Mouse (Mus musculus) kidney, embryonic 14.5 days (tissue): ENCODE data around the gene Tipin. TPM values are rescaled to one million over a fixed set of nuclear protein-coding genes. Genes with fewer than 3 reads are reported as not detected.

Experiments
- ATAC-seq: fragments of 200-750 bp; cut with Nextera tagmentation; 2 replicates; pipeline ENCODE4 v1.8.0; 2017; ENCODE audit warnings: moderate number of reproducible peaks, mild to moderate bottlenecking, moderate TSS enrichment, moderate library complexity; ENCODE audit not compliant: low FRiP score, low TSS enrichment
- H3K27ac ChIP-seq: fragments of 300-500 bp; sonication (generic); 2 replicates; pipeline ENCODE4 v1.5.1; 2014; ENCODE audit warnings: low read depth, mild to moderate bottlenecking, low read length, moderate library complexity, mixed read lengths
- H3K27me3 ChIP-seq: fragments of 300-500 bp; sonication (generic); 2 replicates; pipeline ENCODE4 v1.6.1; 2014; ENCODE audit warnings: mild to moderate bottlenecking, low read length; ENCODE audit not compliant: control insufficient read depth, insufficient read depth
- H3K36me3 ChIP-seq: fragments of 300-500 bp; sonication (generic); 2 replicates; pipeline ENCODE4 v1.6.1; 2014; ENCODE audit warnings: low read length, mixed read lengths; ENCODE audit not compliant: control insufficient read depth, insufficient read depth
- H3K4me1 ChIP-seq: fragments of 300-500 bp; sonication (generic); 2 replicates; pipeline ENCODE4 v1.6.1; 2014; ENCODE audit warnings: low read length, mixed read lengths; ENCODE audit not compliant: control insufficient read depth, insufficient read depth
- H3K4me2 ChIP-seq: fragments of 300-500 bp; sonication (generic); replicated peaks from 2 replicates; pipeline ENCODE4 v1.6.1; 2014; ENCODE audit warnings: low read depth, mild to moderate bottlenecking, low read length
- H3K4me3 ChIP-seq: fragments of 300-500 bp; sonication (generic); 2 replicates; pipeline ENCODE4 v1.5.1; 2014; ENCODE audit warnings: mild to moderate bottlenecking, low read length
- H3K9ac ChIP-seq: fragments of 300-500 bp; sonication (generic); 2 replicates; pipeline ENCODE4 v1.6.1; 2014; ENCODE audit warnings: low read depth, mild to moderate bottlenecking, low read length, moderate library complexity
- H3K9me3 ChIP-seq: fragments of 300-500 bp; sonication (generic); 2 replicates; pipeline ENCODE4 v1.6.1; 2016; ENCODE audit warnings: low read length; ENCODE audit not compliant: control insufficient read depth
- WGBS: fragments of 180-500 bp; shearing (Covaris S2); extraction: QIAGEN DNeasy Blood & Tissue Kit; methylation state at CpG from one replicate; pipeline ENCODE4 v1.1.7; 2014; 5-methylcytosine and 5-hydroxymethylcytosine counted together
- polyA plus RNA-seq: library from polyadenylated mRNA; unstranded; fragments of >200 nt; fragmentation: Nextera tagmentation; extraction: Ambion mirVana; gene quantifications from 2 replicates; pipeline ENCODE4 v1.2.1, GENCODE M21; 2014

The Tipin gene
- polyA plus RNA-seq, 1 experiment from 2014 or later: 279 TPM

- H3K4me2 ChIP-seq: no peak overlapping the region
- H3K4me3 ChIP-seq: no peak overlapping the region
- H3K27ac ChIP-seq: no peak overlapping the region
- H3K4me1 ChIP-seq: no peaks in the 10 kb centered on the region
- no peaks in the 10 kb centered on the region for H3K27me3 ChIP-seq
- WGBS: 0% methylated on average over 1 of the region's 1 CpGs
- no peak for ATAC-seq
- H3K9me3 ChIP-seq: no peaks in the 10 kb centered on the region
- no peaks in the 10 kb centered on the region for H3K36me3 ChIP-seq
- H3K9ac ChIP-seq: no peak overlapping the region
These were observed 66.0 kb downstream of the Tipin start for GRCm38 (mm10) chr9:64347377-64347776.

GRCm38 (mm10) chr9:64349490-64349889 lies 68.1 kb downstream of the Tipin start:
- H3K4me2 ChIP-seq: no peak overlapping the region
- ATAC-seq: no peak
- H3K9me3 ChIP-seq: no peaks in the 10 kb centered on the region
- no peak overlapping the region for H3K27ac ChIP-seq
- H3K4me1 ChIP-seq: no peaks in the 10 kb centered on the region
- H3K36me3 ChIP-seq: no peaks in the 10 kb centered on the region
- H3K9ac ChIP-seq: no peak overlapping the region
- 26% methylated on average over 5 of the region's 5 CpGs for WGBS
- H3K4me3 ChIP-seq: no peak overlapping the region
- no peaks in the 10 kb centered on the region for H3K27me3 ChIP-seq

- Histone ChIP-seq H3K9ac (no peak overlapping the region), H3K4me2 (no peak overlapping the region), H3K4me1 (no peaks in the 10 kb centered on the region), H3K27me3 (no peaks in the 10 kb centered on the region), H3K9me3 (no peaks in the 10 kb centered on the region), H3K36me3 (no peaks in the 10 kb centered on the region), H3K27ac (no peak overlapping the region), H3K4me3 (no peak overlapping the region)
- 45% methylated on average over 3 of the region's 3 CpGs for WGBS
- ATAC-seq: no peak
These were observed 69.8 kb downstream of the Tipin start for GRCm38 (mm10) chr9:64351191-64351590.

Other genes with a start within 250 kb of the Tipin start
- 0.16 and 0.19 TPM in 2 replicates for gene Lctl, start 164.4 kb upstream of the Tipin start, polyA plus RNA-seq
- gene Zwilch, start 108.5 kb upstream of the Tipin start, polyA plus RNA-seq: 17.3 and 34.4 TPM in 2 replicates
- gene Rpl4, start 108.2 kb upstream of the Tipin start, polyA plus RNA-seq: 1,389 and 1,446 TPM in 2 replicates
- gene Snapc5, start 102.3 kb upstream of the Tipin start, polyA plus RNA-seq: 25.7 and 37.9 TPM in 2 replicates
- 2.9 and 3.3 TPM in 2 replicates for gene Uchl4, start 46.4 kb upstream of the Tipin start, polyA plus RNA-seq
- 56.9 and 72.3 TPM in 2 replicates for gene Map2k1, start 27.9 kb upstream of the Tipin start, polyA plus RNA-seq
- 11.9 and 24.6 TPM in 2 replicates for gene Dis3l, start 59.7 kb downstream of the Tipin start, polyA plus RNA-seq
- gene Megf11, start 104.0 kb downstream of the Tipin start, polyA plus RNA-seq: 3.3 and 3.7 TPM in 2 replicates